Mouse (Mus musculus) neural tube, embryonic 12.5 days (tissue): Measurements from ENCODE around the gene Tmem97. TPM values are rescaled to one million over a fixed set of nuclear protein-coding genes. Genes with fewer than 3 reads are reported as not detected.

Source experiments
- ATAC-seq: fragments of 200-750 bp; cut with Nextera tagmentation; 2 replicates; pipeline ENCODE4 v1.8.0; 2017; ENCODE audit warnings: low read depth, mild to moderate bottlenecking, moderate TSS enrichment, moderate library complexity; ENCODE audit not compliant: low FRiP score
- H3K27ac ChIP-seq: fragments of 300-500 bp; sonication (generic); 2 replicates; pipeline ENCODE4 v1.5.1; 2016
- H3K27me3 ChIP-seq: fragments of 300-500 bp; sonication (generic); replicated peaks from 2 replicates; pipeline ENCODE4 v1.6.1; 2016; ENCODE audit warnings: mild to moderate bottlenecking
- H3K36me3 ChIP-seq: fragments of 300-500 bp; sonication (generic); 2 replicates; pipeline ENCODE4 v1.6.1; 2016; ENCODE audit warnings: mild to moderate bottlenecking
- H3K4me1 ChIP-seq: fragments of 300-500 bp; sonication (generic); 2 replicates; pipeline ENCODE4 v1.6.1; 2016
- H3K4me2 ChIP-seq: fragments of 300-500 bp; sonication (generic); replicated peaks from 2 replicates; pipeline ENCODE4 v1.6.1; 2016; ENCODE audit warnings: mild to moderate bottlenecking
- H3K4me3 ChIP-seq: fragments of 300-500 bp; sonication (generic); 2 replicates; pipeline ENCODE4 v1.5.1; 2016
- H3K9ac ChIP-seq: fragments of 300-500 bp; sonication (generic); 2 replicates; pipeline ENCODE4 v1.6.1; 2016; ENCODE audit warnings: mild to moderate bottlenecking
- H3K9me3 ChIP-seq: fragments of 300-500 bp; sonication (generic); 2 replicates; pipeline ENCODE4 v1.6.1; 2016; ENCODE audit warnings: mild to moderate bottlenecking
- WGBS: fragments of 180-500 bp; shearing (Covaris S2); methylation state at CpG from one replicate; pipeline ENCODE4 v1.1.7; 2016; 5-methylcytosine and 5-hydroxymethylcytosine counted together
- polyA plus RNA-seq: library from polyadenylated mRNA; unstranded; fragments of >200 nt; fragmentation: Nextera tagmentation; extraction: Ambion mirVana; gene quantifications from 2 replicates; pipeline ENCODE4 v1.2.1, GENCODE M21; 2016

The Tmem97 gene
- polyA plus RNA-seq, 1 experiment from 2014 or later = 39.5 TPM

GRCm38 (mm10) chr11:78500623-78501202 is 49.9 kb downstream of the Tmem97 start:
- Histone ChIP-seq H3K27me3 (peaks cover 30% of the 10 kb centered on the region), H3K27ac (no peak overlapping the region), H3K4me1 (peaks cover 13% of the 10 kb centered on the region), H3K4me3 (no peak overlapping the region), H3K9me3 (no peaks in the 10 kb centered on the region), H3K9ac (0 out of 2 replicates have a peak overlapping the region, but pooled peaks have one; percentile 13), H3K36me3 (no peaks in the 10 kb centered on the region), H3K4me2 (0 out of 2 replicates have a peak overlapping the region, but pooled peaks have one; percentile 5)
- WGBS = 81% methylated on average over 9 of the region's 9 CpGs
- ATAC-seq = no peak

DNA sequence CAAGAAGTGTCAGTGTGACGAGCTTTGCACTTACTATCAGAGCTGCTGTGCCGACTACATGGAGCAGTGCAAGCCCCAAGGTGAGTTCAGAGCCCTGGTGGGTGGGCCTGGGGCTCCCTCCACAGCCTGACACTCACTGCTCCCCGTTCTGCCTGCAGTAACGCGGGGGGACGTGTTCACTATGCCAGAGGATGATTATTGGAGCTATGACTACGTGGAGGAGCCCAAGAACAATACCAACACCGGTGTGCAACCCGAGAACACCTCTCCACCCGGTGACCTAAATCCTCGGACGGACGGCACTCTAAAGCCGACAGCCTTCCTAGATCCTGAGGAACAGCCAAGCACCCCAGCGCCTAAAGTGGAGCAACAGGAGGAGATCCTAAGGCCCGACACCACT is 51.0 kb downstream of the Tmem97 start:
- WGBS = 59% methylated on average over 16 of the region's 16 CpGs
- H3K4me2 ChIP-seq = no peak overlapping the region
- peaks cover 15% of the 10 kb centered on the region for H3K4me1 ChIP-seq
- H3K9me3 ChIP-seq = no peaks in the 10 kb centered on the region
- H3K4me3 ChIP-seq = 0 out of 2 replicates have a peak overlapping the region, but pooled peaks have one; percentile 5
- ATAC-seq = no peak
- H3K9ac ChIP-seq = no peak overlapping the region
- no peak overlapping the region for H3K27ac ChIP-seq
- H3K36me3 ChIP-seq = no peaks in the 10 kb centered on the region
- H3K27me3 ChIP-seq = peaks cover 36% of the 10 kb centered on the region

DNA sequence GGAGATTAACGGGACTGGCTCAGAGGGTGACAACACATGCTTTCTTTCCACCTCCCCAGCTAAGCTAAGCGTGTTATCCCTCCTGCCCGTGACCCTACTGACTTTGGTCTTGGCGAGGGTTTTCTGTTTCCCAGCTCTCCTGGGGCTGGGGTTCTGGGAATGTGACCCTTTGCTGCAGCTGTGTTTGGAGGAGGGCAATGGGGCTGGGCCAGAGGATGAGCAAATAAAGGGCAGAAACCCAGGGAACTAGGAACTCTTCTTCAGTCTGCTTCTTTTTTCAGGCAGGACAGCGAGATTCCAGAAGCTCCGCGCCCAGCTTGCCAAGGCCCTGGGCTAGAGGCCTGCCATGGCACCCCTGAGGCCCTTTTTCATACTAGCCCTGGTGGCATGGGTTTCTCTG is 51.6 kb downstream of the Tmem97 start, which contains the start of gene Vtn:
Gene Vtn, plus strand, starts transcription at position 88 of the 400 bp plus-strand sequence.
- peak within 1 kb of the TSS; percentile 87 for H3K9ac ChIP-seq
- H3K36me3 ChIP-seq = no peaks in the 10 kb centered on the region
- peaks cover 15% of the 10 kb centered on the region for H3K4me1 ChIP-seq
- H3K27me3 ChIP-seq = peaks cover 38% of the 10 kb centered on the region
- H3K4me2 ChIP-seq = peak within 1 kb of the TSS; percentile 94
- no peak for ATAC-seq
- H3K27ac ChIP-seq = peak within 1 kb of the TSS; percentile 62; the same call in 1 of the 2 replicates
- 57% methylated on average over 7 of the region's 7 CpGs for WGBS
- peak within 1 kb of the TSS; percentile 74 for H3K4me3 ChIP-seq
- no peaks in the 10 kb centered on the region for H3K9me3 ChIP-seq

DNA sequence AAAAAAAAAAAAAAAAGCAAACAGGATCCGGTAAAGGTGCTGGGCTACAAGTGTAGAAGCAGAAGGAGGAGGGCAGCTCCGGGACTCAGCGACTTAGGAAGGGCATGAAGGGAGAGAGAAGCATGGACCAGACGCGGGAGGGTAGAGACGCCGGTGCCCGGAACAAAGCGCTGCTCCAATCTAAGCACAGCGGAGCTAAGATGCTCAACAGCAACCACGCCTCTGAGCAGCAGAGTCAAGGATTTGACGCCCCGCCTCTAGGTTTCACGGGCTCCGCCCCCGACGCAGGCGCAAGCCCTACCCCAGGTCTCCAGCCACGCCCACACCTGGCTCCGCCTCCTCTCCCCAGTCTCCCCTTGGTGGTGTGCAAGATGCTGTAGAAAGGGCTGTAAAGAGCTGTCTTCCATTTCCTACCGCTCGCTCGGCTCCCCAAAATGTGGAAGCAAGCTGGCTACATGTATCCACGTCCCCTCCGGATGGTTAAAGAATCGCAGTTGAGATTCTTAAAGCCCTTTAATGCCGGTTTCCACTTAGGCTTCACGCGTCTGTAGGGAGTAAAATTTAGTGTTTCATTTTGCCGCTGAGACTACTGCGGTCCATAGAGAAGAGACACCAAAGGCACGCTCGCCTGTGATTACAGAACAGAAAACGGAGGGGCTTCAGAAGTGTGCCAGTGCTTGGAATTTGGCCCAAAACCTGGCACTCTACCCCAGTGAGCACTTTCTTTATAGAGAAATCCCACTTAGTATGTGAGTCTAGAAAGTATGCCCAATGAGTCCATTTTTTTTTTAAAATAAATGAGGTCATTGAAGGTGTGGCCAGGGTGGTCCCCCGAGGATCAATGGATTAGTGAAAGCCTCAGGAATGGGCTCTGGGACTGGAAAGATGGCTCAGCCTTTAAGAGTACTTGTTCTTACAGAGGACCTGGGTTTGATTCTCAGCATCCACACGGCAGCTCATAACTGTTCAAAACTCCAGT is 52.7 kb downstream of the Tmem97 start, which contains the start of gene Sarm1:
Gene Sarm1, minus strand, starts transcription at position 211 of the 979 bp plus-strand sequence.
- 3% methylated on average over 36 of the region's 36 CpGs for WGBS

DNA sequence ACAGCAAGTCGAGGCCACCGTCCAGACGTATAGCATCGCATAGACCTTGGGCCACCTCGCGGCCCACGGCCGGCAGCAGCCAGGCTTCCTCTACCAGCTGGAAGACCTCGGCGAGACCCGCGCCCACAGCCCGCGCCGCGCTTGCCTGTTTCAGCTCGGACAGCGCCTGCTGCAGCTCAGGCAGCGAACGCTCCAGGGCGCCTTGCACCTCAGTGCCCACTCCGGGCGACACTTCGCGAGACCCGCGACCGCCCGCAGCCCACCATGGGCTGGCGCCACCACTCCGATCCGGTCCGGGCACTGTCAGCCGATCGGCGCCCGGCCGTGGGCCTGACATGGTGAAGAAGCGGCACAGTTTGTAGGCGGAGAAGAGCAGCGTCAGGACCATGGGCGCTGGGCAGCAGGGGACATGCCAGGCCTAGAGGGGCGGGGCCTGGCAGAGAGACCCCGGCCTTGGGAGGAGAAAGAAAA is 53.5 kb downstream of the Tmem97 start:
- peaks cover 15% of the 10 kb centered on the region for H3K4me1 ChIP-seq
- under 1% methylated on average over 44 of the region's 44 CpGs for WGBS
- no peaks in the 10 kb centered on the region for H3K9me3 ChIP-seq

More for the DNA sequence above, 52.7 kb downstream of the Tmem97 start, which contains the start of gene Sarm1:
- Histone ChIP-seq H3K27ac (peak within 1 kb of the TSS; percentile 82), H3K4me1 (peaks cover 15% of the 10 kb centered on the region), H3K9ac (peak within 1 kb of the TSS; percentile 87), H3K9me3 (no peaks in the 10 kb centered on the region), H3K4me2 (peak within 1 kb of the TSS; percentile 94), H3K36me3 (no peaks in the 10 kb centered on the region), H3K4me3 (peak within 1 kb of the TSS; percentile 74), H3K27me3 (peaks cover 38% of the 10 kb centered on the region)
- ATAC-seq = peak; percentile 95

DNA sequence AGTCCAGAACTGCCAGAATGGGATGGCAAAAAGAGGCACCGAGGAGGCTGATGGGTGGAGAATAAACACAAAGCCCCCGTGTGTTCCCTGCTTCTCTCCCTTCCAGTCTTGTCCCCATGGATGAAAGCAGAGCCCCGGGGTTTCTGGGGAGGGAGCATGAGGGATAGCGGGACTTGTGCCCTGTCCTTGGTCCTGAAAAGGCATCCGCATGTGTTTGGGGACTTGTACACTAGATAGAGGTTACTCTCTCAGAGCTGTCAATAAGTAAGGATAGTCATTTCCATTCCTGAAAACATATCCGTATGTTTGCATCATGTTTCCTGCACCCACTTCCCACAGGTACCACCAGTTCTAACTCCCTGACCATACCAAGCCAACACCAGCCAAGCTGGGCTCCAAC is 54.7 kb downstream of the Tmem97 start:
- Histone ChIP-seq H3K4me3 (peak overlapping the region; percentile 74; the same call in 1 of the 2 replicates), H3K4me1 (peaks cover 18% of the 10 kb centered on the region), H3K9ac (peak overlapping the region; percentile 26; the same call in 1 of the 2 replicates), H3K9me3 (no peaks in the 10 kb centered on the region), H3K36me3 (no peaks in the 10 kb centered on the region), H3K27me3 (peaks cover 41% of the 10 kb centered on the region), H3K27ac (no peak overlapping the region), H3K4me2 (peak overlapping the region; percentile 94)
- 6% methylated on average over 6 of the region's 6 CpGs for WGBS
- ATAC-seq = no peak

More for the DNA sequence above, 53.5 kb downstream of the Tmem97 start:
- Histone ChIP-seq H3K4me3 (peak overlapping the region; percentile 74), H3K36me3 (no peaks in the 10 kb centered on the region), H3K27ac (peak overlapping the region; percentile 82), H3K9ac (peak overlapping the region; percentile 87), H3K4me2 (peak overlapping the region; percentile 94), H3K27me3 (peaks cover 38% of the 10 kb centered on the region)
- ATAC-seq = peak; percentile 84

Other genes starting within 250 kb of the Tmem97 start
- gene Spag5, start 249.2 kb downstream of the Tmem97 start, polyA plus RNA-seq = 33.6 and 34.2 TPM in 2 replicates
- gene Aldoc, start 227.8 kb downstream of the Tmem97 start, polyA plus RNA-seq = 16.8 and 17.2 TPM in 2 replicates
- 66.4 and 73.6 TPM in 2 replicates for gene Pigs, start 222.4 kb downstream of the Tmem97 start, polyA plus RNA-seq
- 80.8 and 89.3 TPM in 2 replicates for gene Unc119, start 207.3 kb downstream of the Tmem97 start, polyA plus RNA-seq
- not detected in 2 replicates for gene Foxn1, start 164.2 kb downstream of the Tmem97 start, polyA plus RNA-seq
- not detected in 2 replicates for gene Slc13a2, start 128.6 kb downstream of the Tmem97 start, polyA plus RNA-seq
- 17.5 and 17.6 TPM in 2 replicates for gene Slc46a1, start 85.1 kb downstream of the Tmem97 start, polyA plus RNA-seq
- gene Sarm1, start 53.0 kb downstream of the Tmem97 start, polyA plus RNA-seq = 35.0 and 37.0 TPM in 2 replicates
- gene Vtn, start 51.7 kb downstream of the Tmem97 start, polyA plus RNA-seq = 109 and 116 TPM in 2 replicates
- gene Sebox, start 47.3 kb downstream of the Tmem97 start, polyA plus RNA-seq = not detected in 2 replicates
- gene Tmem199, start 38.6 kb downstream of the Tmem97 start, polyA plus RNA-seq = 88.4 and 93.1 TPM in 2 replicates
- gene Poldip2, start 38.6 kb downstream of the Tmem97 start, polyA plus RNA-seq = 184 and 186 TPM in 2 replicates
- 53.5 and 58.0 TPM in 2 replicates for gene Tnfaip1, start 14.4 kb downstream of the Tmem97 start, polyA plus RNA-seq
- gene Ift20, start 14.4 kb downstream of the Tmem97 start, polyA plus RNA-seq = 102 and 110 TPM in 2 replicates
- 24.7 and 28.2 TPM in 2 replicates for gene Nlk, start 146.6 kb upstream of the Tmem97 start, polyA plus RNA-seq
- gene Ccnq, start 201.0 kb upstream of the Tmem97 start, polyA plus RNA-seq = 31.3 and 35.3 TPM in 2 replicates